Mouse (Mus musculus) heart, postnatal 0 days (tissue): ENCODE data around the gene Vmn1r151.
"Not testable (repeated sequence)": the region's sequence is repeated elsewhere in the genome, so short reads cannot be mapped to it uniquely, and the experiment has no call there.

ENCODE experiments used
- CTCF ChIP-seq: IDR thresholded peaks from 2 replicates; pipeline ENCODE4 v1.5.1; 2016; ENCODE audit warnings: antibody characterized with exemption, control low read depth, low read depth
- EP300 ChIP-seq: IDR thresholded peaks from 2 replicates; pipeline ENCODE4 v1.6.1; 2016; ENCODE audit warnings: antibody characterized with exemption, low read depth

DNA sequence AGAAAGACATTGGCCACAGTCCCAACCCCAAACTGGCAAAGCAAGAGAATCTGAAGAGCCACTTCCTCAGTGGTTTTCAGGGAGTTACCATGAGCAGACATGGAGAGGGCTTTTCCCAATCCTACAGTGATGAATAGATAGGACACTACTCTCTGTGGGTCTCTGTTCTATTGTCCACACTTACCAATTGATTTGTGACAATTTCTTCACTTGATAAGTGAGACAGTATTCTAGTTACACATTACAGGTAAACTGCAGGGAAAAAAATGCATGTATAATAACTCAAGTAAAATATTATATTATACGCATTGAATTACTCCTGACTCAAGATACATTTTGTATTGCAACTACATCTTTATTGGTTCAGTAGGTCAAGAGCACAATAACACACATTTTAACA, 35.3 kb upstream of the Vmn1r151 start, which contains the start of gene Gm8677:
- not testable (repeated sequence) for TF ChIP-seq CTCF, EP300
